Mouse (Mus musculus) left cerebral cortex, adult 2 months (tissue): ENCODE data around the gene Tyw1. TPM values are rescaled to one million over a fixed set of nuclear protein-coding genes. Genes with fewer than 3 reads are reported as not detected.
"Not testable (repeated sequence)": the region's sequence is repeated elsewhere in the genome, so short reads cannot be mapped to it uniquely, and the experiment has no call there.

Source experiments
- DNase-seq, 2 experiments: peaks; one replicate each; pipeline ENCODE4 v3.0.0; 2021 to 2022; ENCODE audit warnings: low spot score in 2 of 2, mixed read lengths in 1 of 2; ENCODE audit errors: extremely low spot score in 1 of 2
- H3K27ac ChIP-seq: fragments of 200-600 bp; 2 replicates; pipeline ENCODE4 v1.8.1; 2022
- H3K4me3 ChIP-seq: fragments of 200-600 bp; 2 replicates; pipeline ENCODE4 v1.8.1; 2022
- CTCF ChIP-seq: fragments of 200-600 bp; IDR thresholded peaks from 2 replicates; pipeline ENCODE4 v1.8.1; 2022; ENCODE audit warnings: antibody characterized with exemption, mild to moderate bottlenecking, moderate library complexity
- intact Hi-C: fragments of 180-260 bp; cut with DNase I; formaldehyde crosslinking; loops from one replicate; pipeline ENCODE4 v1.15.1; 2025
- total RNA-seq, 2 experiments: library from RNA; stranded (reverse); gene quantifications; 2 replicates each; pipeline ENCODE4 v1.2.3; 2021

Tyw1 gene
- total RNA-seq, 2 experiments from 2014 or later: 15.4 to 16.1 TPM

GRCm38 (mm10) chr5:130236302-130236701, 19.1 kb upstream of the Tyw1 start:
- intact Hi-C loops: no loop called here
- DNase-seq: no peak
- Histone ChIP-seq H3K4me3 (no peak overlapping the region), H3K27ac (no peak overlapping the region)
- TF ChIP-seq CTCF: no peak

- no peak for TF ChIP-seq CTCF
- H3K4me3 ChIP-seq: no peak overlapping the region
- no peak overlapping the region for H3K27ac ChIP-seq
- no peak for DNase-seq
- intact Hi-C loops: no loop called here
These were observed 16.2 kb upstream of the Tyw1 start for GRCm38 (mm10) chr5:130239236-130239635.

- Histone ChIP-seq H3K4me3 (no peak overlapping the region), H3K27ac (no peak overlapping the region)
- intact Hi-C loops: no loop called here
- no peak for TF ChIP-seq CTCF
- no peak for DNase-seq
These were observed 15.6 kb upstream of the Tyw1 start for GRCm38 (mm10) chr5:130239856-130240255.

- TF ChIP-seq CTCF: no peak
- DNase-seq: no peak
- H3K4me3 ChIP-seq: no peak overlapping the region
- no peak overlapping the region for H3K27ac ChIP-seq
- intact Hi-C loops: no loop called here
These were observed 14.0 kb upstream of the Tyw1 start for GRCm38 (mm10) chr5:130241426-130241825.

- Histone ChIP-seq H3K4me3 (no peak overlapping the region), H3K27ac (no peak overlapping the region)
- intact Hi-C loops: no loop called here
- DNase-seq: no peak
- TF ChIP-seq CTCF: no peak
These were observed 7.6 kb upstream of the Tyw1 start for GRCm38 (mm10) chr5:130247823-130248222.

- intact Hi-C loops: loop anchor here (2.0 kb wide), 1 partner anchor 32 kb away; no protein-coding TSS in a partner anchor
- TF ChIP-seq CTCF: peak; percentile 50
- DNase-seq: no peak
- Histone ChIP-seq H3K27ac (peak overlapping the region; percentile 91), H3K4me3 (peak overlapping the region; percentile 50)
These were observed 1.0 kb upstream of the Tyw1 start for GRCm38 (mm10) chr5:130254164-130255016.

GRCm38 (mm10) chr5:130255799-130256525, 543 bp downstream of the Tyw1 start:
- not testable (repeated sequence) for DNase-seq
- Histone ChIP-seq H3K4me3 (peak overlapping the region; percentile 91), H3K27ac (0 out of 2 replicates have a peak overlapping the region, but pooled peaks have one; percentile 34)
- peak; percentile 22 for TF ChIP-seq CTCF
- intact Hi-C loops: loop anchor here (2.0 kb wide), 1 partner anchor 33 kb away; no protein-coding TSS in a partner anchor

- Histone ChIP-seq H3K4me3 (peak overlapping the region; percentile 91), H3K27ac (peak overlapping the region; percentile 81; the same call in 1 of the 2 replicates)
- intact Hi-C loops: no loop called here
- DNase-seq: peak; percentile 86 to 89
- no peak for TF ChIP-seq CTCF
These were observed 1.4 kb downstream of the Tyw1 start for GRCm38 (mm10) chr5:130256678-130257271.

- no peak for DNase-seq
- intact Hi-C loops: no loop called here
- Histone ChIP-seq H3K4me3 (peak overlapping the region; percentile 91), H3K27ac (peak overlapping the region; percentile 81; the same call in 1 of the 2 replicates)
- no peak for TF ChIP-seq CTCF
These were observed 1.9 kb downstream of the Tyw1 start for GRCm38 (mm10) chr5:130257303-130257702.

GRCm38 (mm10) chr5:130263454-130263853, 8.0 kb downstream of the Tyw1 start:
- intact Hi-C loops: no loop called here
- TF ChIP-seq CTCF: peak; percentile 59
- DNase-seq: no peak
- no peak overlapping the region for H3K27ac ChIP-seq
- no peak overlapping the region for H3K4me3 ChIP-seq

- intact Hi-C loops: no loop called here
- Histone ChIP-seq H3K27ac (no peak overlapping the region), H3K4me3 (no peak overlapping the region)
- TF ChIP-seq CTCF: no peak
- no peak for DNase-seq
These were observed 9.1 kb downstream of the Tyw1 start for GRCm38 (mm10) chr5:130264433-130265005.
